Mouse (Mus musculus) forebrain, embryonic 11.5 days (tissue): ENCODE results near the gene Plekhf1. TPM values are rescaled to one million over a fixed set of nuclear protein-coding genes. Genes with fewer than 3 reads are reported as not detected.
A peak's percentile ranks its signal among the peaks of the same experiment; 100 is the strongest.

Source experiments
- ATAC-seq: fragments of 200-750 bp; cut with Nextera tagmentation; replicated peaks from 2 replicates; pipeline ENCODE4 v1.8.0; 2017; ENCODE audit warnings: moderate TSS enrichment; ENCODE audit not compliant: low FRiP score
- DNase-seq: peaks from one replicate; pipeline ENCODE4 v3.0.0-alpha.2; 2017; ENCODE audit warnings: low spot score
- H3K27ac ChIP-seq: fragments of 300-500 bp; sonication (generic); 2 replicates; pipeline ENCODE4 v1.5.1; 2014; ENCODE audit warnings: low read depth, low read length
- H3K27me3 ChIP-seq: fragments of 300-500 bp; sonication (generic); 2 replicates; pipeline ENCODE4 v1.6.1; 2014; ENCODE audit warnings: mild to moderate bottlenecking, low read length, mixed read lengths; ENCODE audit not compliant: control insufficient read depth, insufficient read depth
- H3K36me3 ChIP-seq: fragments of 300-500 bp; sonication (generic); 2 replicates; pipeline ENCODE4 v1.6.1; 2014; ENCODE audit warnings: mild to moderate bottlenecking, low read length, moderate library complexity, mixed read lengths; ENCODE audit not compliant: control insufficient read depth, insufficient read depth
- H3K4me1 ChIP-seq: fragments of 300-500 bp; sonication (generic); replicated peaks from 2 replicates; pipeline ENCODE4 v1.6.1; 2014; ENCODE audit warnings: low read length, mixed read lengths; ENCODE audit not compliant: control insufficient read depth, insufficient read depth
- H3K4me2 ChIP-seq: fragments of 300-500 bp; sonication (generic); 2 replicates; pipeline ENCODE4 v1.6.1; 2014; ENCODE audit warnings: low read depth, mild to moderate bottlenecking, low read length, moderate library complexity, mixed read lengths; ENCODE audit not compliant: severe bottlenecking
- H3K4me3 ChIP-seq: fragments of 300-500 bp; sonication (generic); 2 replicates; pipeline ENCODE4 v1.5.1; 2014; ENCODE audit warnings: low read depth, low read length
- H3K9ac ChIP-seq: fragments of 300-500 bp; sonication (generic); 2 replicates; pipeline ENCODE4 v1.6.1; 2014; ENCODE audit warnings: low read length
- H3K9me3 ChIP-seq: fragments of 300-500 bp; sonication (generic); 2 replicates; pipeline ENCODE4 v1.6.1; 2016; ENCODE audit warnings: low read length, mixed read lengths; ENCODE audit not compliant: control insufficient read depth
- WGBS: fragments of 180-500 bp; shearing (Covaris S2); extraction: QIAGEN DNeasy Blood & Tissue Kit; methylation state at CpG from one replicate; pipeline ENCODE4 v1.1.7; 2014; 5-methylcytosine and 5-hydroxymethylcytosine counted together
- polyA plus RNA-seq: library from polyadenylated mRNA; unstranded; fragments of >200 nt; fragmentation: Nextera tagmentation; extraction: Ambion mirVana; gene quantifications from 2 replicates; pipeline ENCODE4 v1.2.1, GENCODE M21; 2014

Plekhf1 gene
- polyA plus RNA-seq, 1 experiment from 2014 or later = 1.4 TPM

DNA sequence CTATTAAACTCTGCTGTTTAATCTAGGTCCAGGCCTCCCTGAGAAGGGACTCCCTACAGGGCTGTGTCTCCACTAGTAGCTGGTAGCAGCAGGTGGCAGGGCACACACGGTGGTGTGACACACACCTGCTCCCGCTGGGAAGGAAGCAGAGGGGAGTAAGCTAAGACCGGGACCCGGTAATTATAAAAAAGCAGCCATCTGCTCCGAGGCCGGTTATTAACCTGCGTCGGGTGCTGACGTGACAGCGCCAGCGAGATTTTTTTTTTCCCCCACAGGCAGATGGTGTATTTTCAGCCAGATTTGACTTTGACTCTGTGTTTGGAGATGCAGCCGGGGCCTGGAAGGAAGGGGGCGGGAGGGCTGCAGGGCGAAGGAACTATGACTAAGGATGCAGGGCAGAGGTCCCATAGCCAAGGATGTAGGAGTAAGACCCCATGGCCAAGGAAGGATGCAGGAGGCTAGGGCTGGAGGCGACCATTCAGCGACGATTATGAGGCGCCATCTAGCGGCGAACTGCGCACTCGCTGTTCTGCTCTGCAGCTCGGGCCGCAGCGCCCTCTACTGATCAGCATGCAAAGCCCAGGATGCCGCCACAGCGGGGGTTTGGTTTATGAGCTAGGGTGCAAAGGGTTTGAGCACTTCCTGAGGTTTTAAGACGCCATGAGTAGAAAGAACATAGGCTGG is 27.1 kb downstream of the Plekhf1 start:
- no peaks in the 10 kb centered on the region for H3K9me3 ChIP-seq
- WGBS = 5% methylated on average over 28 of the region's 28 CpGs

DNA sequence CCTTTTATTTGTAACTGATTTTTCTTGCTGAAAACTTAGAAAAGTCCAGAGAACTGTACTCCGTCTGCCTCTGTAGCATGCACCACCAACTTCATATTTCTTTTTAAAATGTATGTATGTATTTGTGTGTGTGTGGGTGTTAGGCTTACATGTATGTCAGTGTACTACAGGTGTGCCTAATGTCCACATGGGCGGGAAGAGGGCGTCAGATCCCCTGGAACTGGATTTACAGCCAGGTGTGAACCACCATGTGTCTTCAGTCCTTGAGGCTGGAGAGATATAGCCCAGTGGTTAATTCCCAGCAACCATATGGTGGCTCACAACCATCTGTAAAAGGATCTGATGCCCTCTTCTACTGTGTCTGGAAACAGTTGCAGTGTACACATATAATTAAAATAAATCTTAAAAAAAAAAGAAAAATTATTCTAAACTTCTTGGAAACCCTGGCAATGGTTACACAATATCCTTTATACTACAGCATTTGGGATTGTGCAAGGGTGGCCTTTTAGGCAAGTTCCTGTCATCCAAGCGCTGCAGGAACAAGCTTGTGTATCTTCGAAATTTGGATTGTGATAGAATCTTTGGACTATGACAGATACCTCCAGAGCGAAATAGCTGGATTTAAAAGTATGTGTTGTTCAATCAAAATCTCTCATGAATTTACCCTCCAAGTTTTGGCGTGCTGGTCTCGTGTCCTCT is 27.8 kb downstream of the Plekhf1 start:
- DNase-seq = no peak
- Histone ChIP-seq H3K9ac (no peak overlapping the region; the same call in 1 of the 2 replicates), H3K4me1 (peaks cover 3% of the 10 kb centered on the region; the same call in 1 of the 2 replicates), H3K36me3 (no peaks in the 10 kb centered on the region), H3K27me3 (no peaks in the 10 kb centered on the region), H3K4me2 (peak overlapping the region; percentile 52), H3K4me3 (no peak overlapping the region), H3K9me3 (no peaks in the 10 kb centered on the region), H3K27ac (no peak overlapping the region)
- ATAC-seq = no peak
- WGBS = 68% methylated on average over 8 of the region's 8 CpGs

More for the DNA sequence above, 27.1 kb downstream of the Plekhf1 start:
- Histone ChIP-seq H3K27ac (no peak overlapping the region), H3K9ac (peak overlapping the region; percentile 44; the same call in 1 of the 2 replicates), H3K4me3 (peak overlapping the region; percentile 21; the same call in 1 of the 2 replicates), H3K36me3 (no peaks in the 10 kb centered on the region), H3K27me3 (no peaks in the 10 kb centered on the region), H3K4me1 (peaks cover 3% of the 10 kb centered on the region; the same call in 1 of the 2 replicates), H3K4me2 (peak overlapping the region; percentile 52)
- ATAC-seq = peak; percentile 82
- peak; percentile 94 for DNase-seq

DNA sequence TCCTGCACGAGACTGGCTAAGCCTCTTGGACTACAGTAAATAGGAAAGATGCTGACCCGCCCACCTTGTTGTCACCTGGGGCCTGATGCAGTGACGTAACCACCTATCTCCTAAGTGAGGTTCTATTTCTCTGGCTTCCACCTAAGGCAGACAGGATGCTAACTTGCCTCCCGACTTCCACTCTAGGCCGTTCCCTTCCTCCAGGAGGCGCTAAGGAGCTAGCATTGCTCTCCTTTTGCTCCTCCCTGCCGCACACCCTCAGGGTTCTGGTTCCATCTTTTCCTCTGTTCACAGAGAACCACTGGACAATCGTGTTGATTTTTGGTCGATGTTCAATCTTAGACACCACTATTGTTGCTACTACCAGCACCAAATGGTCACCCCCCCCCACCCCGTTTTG is 36.2 kb downstream of the Plekhf1 start:
- no peaks in the 10 kb centered on the region for H3K36me3 ChIP-seq
- H3K9me3 ChIP-seq = no peaks in the 10 kb centered on the region
- DNase-seq = no peak
- no peak overlapping the region for H3K4me2 ChIP-seq
- no peaks in the 10 kb centered on the region for H3K27me3 ChIP-seq
- no peak for ATAC-seq
- H3K4me1 ChIP-seq = no peaks in the 10 kb centered on the region
- H3K4me3 ChIP-seq = no peak overlapping the region
- no peak overlapping the region for H3K9ac ChIP-seq
- no peak overlapping the region for H3K27ac ChIP-seq
- 42% methylated on average over 10 of the region's 10 CpGs for WGBS

DNA sequence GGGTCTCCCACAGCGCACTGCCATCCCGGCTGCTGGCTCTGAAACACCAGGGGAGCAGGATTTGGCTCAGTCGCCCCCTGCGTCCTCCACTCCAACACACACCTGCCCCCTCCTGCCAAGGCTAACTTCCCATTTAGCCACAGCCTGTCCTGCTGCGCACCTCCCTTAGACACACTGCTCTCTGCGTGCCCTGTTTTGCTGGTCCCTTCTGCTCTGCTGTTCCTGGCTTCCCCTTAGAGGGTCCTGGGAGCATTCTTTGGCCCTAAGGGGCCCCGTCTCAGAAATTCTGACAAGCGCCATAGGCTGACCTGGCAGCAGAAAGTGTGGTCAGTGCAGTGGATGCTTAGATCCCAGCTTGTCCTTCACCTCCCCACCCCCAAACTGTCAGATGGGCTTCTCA is 36.7 kb downstream of the Plekhf1 start:
- Histone ChIP-seq H3K4me1 (no peaks in the 10 kb centered on the region), H3K4me3 (no peak overlapping the region), H3K9ac (no peak overlapping the region), H3K27me3 (no peaks in the 10 kb centered on the region), H3K27ac (no peak overlapping the region), H3K9me3 (no peaks in the 10 kb centered on the region), H3K4me2 (no peak overlapping the region), H3K36me3 (no peaks in the 10 kb centered on the region)
- WGBS = 54% methylated on average over 8 of the region's 8 CpGs
- ATAC-seq (no peak), DNase-seq (no peak)

DNA sequence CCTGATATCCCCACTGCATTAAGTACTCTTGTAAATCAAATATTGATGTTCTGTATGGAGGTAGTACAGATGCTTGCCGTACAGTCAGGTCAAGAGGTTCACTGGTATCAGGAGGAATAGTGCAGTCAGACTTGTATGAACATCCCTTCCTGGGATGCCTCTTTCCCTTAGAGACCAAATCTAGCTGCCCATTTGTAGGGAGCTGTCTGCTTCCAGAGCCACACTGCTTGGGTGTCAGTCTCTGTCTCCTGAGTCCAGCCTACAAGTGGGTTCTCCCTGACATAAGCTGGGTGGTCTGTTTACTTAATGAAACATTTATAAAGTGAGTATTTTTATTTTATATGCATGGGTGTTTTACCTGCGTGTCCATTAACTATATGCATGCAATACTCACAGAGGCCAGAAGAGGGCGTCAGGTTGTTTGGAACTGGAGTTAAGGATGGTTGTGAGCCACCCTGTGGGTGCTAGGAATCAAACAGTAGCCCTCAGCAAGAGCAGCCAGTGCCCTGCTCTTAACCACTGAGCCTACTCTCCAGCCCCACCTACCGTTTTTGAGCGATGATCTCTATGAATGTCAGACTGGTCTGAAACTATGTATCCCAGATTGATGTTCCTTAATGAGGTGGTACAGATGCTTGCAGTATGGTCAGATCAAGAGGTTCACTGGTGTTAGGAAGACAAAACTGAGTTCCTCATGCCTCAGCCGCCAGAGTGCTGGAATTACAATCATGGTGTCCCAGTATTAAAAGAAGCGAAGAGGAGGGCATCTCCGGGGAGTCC is 37.6 kb downstream of the Plekhf1 start:
- no peaks in the 10 kb centered on the region for H3K36me3 ChIP-seq
- no peak overlapping the region for H3K9ac ChIP-seq
- DNase-seq (no peak), ATAC-seq (no peak)
- H3K4me2 ChIP-seq = no peak overlapping the region
- H3K4me3 ChIP-seq = no peak overlapping the region
- H3K9me3 ChIP-seq = no peaks in the 10 kb centered on the region
- H3K27ac ChIP-seq = no peak overlapping the region
- no peaks in the 10 kb centered on the region for H3K27me3 ChIP-seq
- no peaks in the 10 kb centered on the region for H3K4me1 ChIP-seq
- WGBS = 91% methylated on average over 8 of the region's 8 CpGs

DNA sequence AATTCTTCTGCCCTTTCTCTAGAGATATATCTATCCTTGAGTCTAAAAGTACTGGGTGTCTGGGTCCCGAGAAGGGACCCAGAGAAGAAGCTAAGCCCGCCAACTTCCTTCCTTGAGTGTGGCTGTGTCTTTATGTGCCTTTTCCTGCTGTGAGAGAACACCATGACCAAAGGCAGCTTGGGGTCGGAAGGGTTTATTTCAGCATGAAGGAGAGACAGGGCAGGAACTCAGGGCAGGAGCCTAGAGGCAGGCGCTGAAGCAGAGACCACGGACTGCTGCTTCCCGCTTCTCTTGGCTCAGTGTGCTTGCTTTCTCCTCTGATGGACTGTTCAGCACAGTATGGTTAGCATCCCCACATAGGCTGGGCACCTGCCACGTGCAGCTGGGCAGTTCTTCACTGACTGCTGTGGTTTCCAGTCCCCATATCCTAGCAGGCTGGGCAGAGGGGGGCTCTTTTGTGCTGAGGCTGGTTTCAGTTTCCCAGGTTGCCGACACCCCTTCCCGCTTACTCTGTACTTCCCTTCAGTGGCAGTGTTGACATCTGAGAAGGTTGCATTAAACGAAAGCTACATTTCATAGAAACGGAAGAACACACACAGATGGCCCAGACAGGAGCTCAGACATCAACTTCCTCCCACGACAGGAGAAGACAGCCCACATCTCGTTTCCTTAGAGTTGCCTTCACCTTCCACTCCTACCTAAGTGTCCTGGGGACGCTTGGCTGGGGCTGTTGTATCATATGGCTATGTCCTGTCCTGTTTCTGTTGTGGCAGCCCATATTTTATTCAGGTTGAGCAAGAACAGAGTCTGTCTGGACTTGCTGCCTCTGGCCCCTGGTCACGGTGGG is 38.5 kb downstream of the Plekhf1 start:
- WGBS = 89% methylated on average over 15 of the region's 15 CpGs
- H3K27me3 ChIP-seq = no peaks in the 10 kb centered on the region
- DNase-seq (no peak), ATAC-seq (no peak)
- H3K4me3 ChIP-seq = no peak overlapping the region
- H3K9ac ChIP-seq = no peak overlapping the region
- H3K4me2 ChIP-seq = no peak overlapping the region
- H3K27ac ChIP-seq = no peak overlapping the region
- H3K4me1 ChIP-seq = 0 out of 2 replicates have a peak, but pooled peaks cover 1% of the 10 kb centered on the region
- no peaks in the 10 kb centered on the region for H3K9me3 ChIP-seq
- H3K36me3 ChIP-seq = no peaks in the 10 kb centered on the region

DNA sequence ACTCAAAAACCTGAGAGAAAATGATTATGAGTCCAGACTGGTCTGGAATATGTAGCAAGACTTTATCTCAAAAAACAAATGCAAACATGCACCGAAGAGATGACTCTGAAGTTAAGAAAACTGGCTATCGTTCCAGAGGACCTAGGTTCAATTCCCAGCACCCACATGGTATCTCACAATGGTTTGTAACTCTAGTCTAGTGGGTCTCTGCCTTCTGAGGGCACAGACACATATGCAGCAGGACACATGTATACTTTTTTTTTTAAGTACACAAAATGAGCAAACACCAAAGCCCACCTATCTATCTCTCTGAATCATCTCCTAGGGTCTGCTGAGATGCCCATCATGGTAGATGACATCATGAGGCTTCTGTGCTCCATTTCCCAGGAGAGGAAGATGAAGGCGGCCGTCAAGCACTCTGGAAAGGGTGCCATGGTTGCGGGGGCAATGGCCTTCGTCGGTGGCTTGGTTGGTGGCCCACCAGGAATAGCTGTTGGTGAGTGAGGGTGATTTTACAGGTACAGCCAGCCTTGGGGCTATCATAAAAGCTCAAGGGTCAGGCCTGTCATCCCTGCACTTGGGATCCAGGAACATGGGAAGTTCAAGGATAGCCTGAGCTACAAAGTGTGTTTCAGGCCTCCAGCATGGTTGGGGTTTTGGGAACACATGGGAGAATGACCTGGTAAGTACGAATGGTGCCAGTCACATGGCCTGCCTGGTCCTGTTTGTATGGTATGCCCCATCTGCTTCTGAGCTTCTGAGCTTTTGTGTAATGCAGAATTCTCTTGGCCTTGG is 39.3 kb downstream of the Plekhf1 start:
- no peak overlapping the region for H3K4me3 ChIP-seq
- no peak overlapping the region for H3K27ac ChIP-seq
- no peak overlapping the region for H3K9ac ChIP-seq
- H3K9me3 ChIP-seq = no peaks in the 10 kb centered on the region
- no peaks in the 10 kb centered on the region for H3K36me3 ChIP-seq
- no peak overlapping the region for H3K4me2 ChIP-seq
- H3K27me3 ChIP-seq = no peaks in the 10 kb centered on the region
- WGBS = 92% methylated on average over 8 of the region's 8 CpGs
- ATAC-seq = no peak
- no peak for DNase-seq
- H3K4me1 ChIP-seq = peaks cover 1% of the 10 kb centered on the region; the same call in 1 of the 2 replicates
